Mouse (Mus musculus): ENCODE results near the gene Olfr1411. TPM values are rescaled to one million over a fixed set of nuclear protein-coding genes. Genes with fewer than 3 reads are reported as not detected.

Olfr1411 gene
- total and polyA plus RNA-seq, 3 experiments, result not detected

DNA sequence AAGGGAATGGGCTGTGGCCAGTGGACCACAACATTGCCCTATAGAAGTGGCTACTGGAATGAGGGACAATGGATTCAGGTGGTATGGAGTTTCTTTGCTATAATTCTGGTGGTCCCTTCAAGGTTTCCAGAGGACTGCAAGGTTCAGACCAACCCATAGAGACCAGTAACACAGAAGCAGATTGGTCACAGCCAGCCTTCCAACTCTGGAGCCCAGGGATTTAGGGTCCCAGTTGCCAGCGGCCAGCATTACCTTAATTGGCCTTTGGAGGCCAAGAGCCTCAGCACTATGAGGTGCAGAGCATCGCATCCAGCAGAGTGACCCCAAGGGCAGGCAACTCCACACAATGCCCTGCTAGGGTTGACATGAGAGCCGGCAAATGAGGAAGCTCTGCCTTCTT is 23.2 kb upstream of the Olfr1411 start, which contains the start of gene Olfr1413:
Gene Olfr1413, plus strand, starts transcription at position 301 of the 400 bp plus-strand sequence.
- Histone ChIP-seq H3K79me2 (ENCODE audit: control insufficient read depth, insufficient read depth, low read length, poor library complexity) (no peaks in the 10 kb centered on the region), H3K27me3 (ENCODE audit: control insufficient read depth in 1 of 2, insufficient read depth in 2 of 2, low read length in 2 of 2) (no peaks in the 10 kb centered on the region; a peak in 1 of 4 replicates), H3K4me1 (ENCODE audit: control insufficient read depth in 1 of 2, insufficient read depth in 2 of 2, low read length in 2 of 2) (no peaks in the 10 kb centered on the region), H3K4me3 (ENCODE audit: control insufficient read depth in 1 of 2, insufficient read depth in 1 of 2, low read depth in 2 of 2, low read length in 2 of 2) (no peak within 1 kb of the TSS), H3K9me3 (replicated peaks; ENCODE audit: insufficient read depth, low read length) (no peaks in the 10 kb centered on the region), H3K36me3 (ENCODE audit: control insufficient read depth in 1 of 2, insufficient read depth in 2 of 2, low read length in 2 of 2) (no peaks in the 10 kb centered on the region), H3K27ac (ENCODE audit: control insufficient read depth, low read depth, low read length) (no peak within 1 kb of the TSS), H3K9ac (ENCODE audit: control insufficient read depth, low read depth, low read length, poor library complexity, severe bottlenecking) (no peak within 1 kb of the TSS)
- no peak for DNase-seq (ENCODE audit: low read depth, low spot score)
- TF ChIP-seq ETS1 (IDR thresholded peaks at IDR 0.05; ENCODE audit: low read depth, low read length) (no peak), CTCF (IDR thresholded peaks at IDR 0.05 in 2 of 3, conservative IDR thresholded peaks at IDR 0.05 in 1 of 3; ENCODE audit: control insufficient read depth in 1 of 3, insufficient read depth in 1 of 3, low read depth in 2 of 3, low read length in 3 of 3, poor library complexity in 1 of 3, severe bottlenecking in 1 of 3) (no peak), CHD1 (IDR thresholded peaks at IDR 0.05; ENCODE audit: low read depth, low read length) (no peak), MAFK (IDR thresholded peaks at IDR 0.05; ENCODE audit: borderline replicate concordance, low read depth, low read length) (no peak), ELF1 (IDR thresholded peaks at IDR 0.05; ENCODE audit: low read depth, low read length) (no peak)

DNA sequence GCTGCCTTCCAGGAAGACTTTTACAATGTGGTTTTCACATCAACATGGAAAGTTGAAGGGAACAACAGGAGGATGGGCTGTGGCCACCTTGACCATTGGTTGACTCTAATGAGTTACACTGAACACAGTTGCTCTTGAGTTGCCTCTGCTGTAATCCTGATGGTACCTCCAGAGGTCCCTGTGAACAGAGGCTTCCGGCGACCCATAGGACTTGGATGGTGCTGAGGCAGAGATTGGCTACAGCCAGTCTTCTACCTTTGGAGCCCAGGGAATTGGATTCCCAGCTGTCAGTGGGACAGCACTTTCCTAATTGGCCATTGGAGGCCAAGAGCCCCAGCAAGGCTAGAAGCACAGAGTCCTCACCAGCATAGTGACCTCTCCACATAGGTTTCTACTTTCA is 8.7 kb upstream of the Olfr1411 start, which contains the start of gene Olfr1412:
Gene Olfr1412, plus strand, starts transcription at position 301 of the 400 bp plus-strand sequence.
- Histone ChIP-seq H3K4me1 (ENCODE audit: control insufficient read depth in 1 of 2, insufficient read depth in 2 of 2, low read length in 2 of 2) (no peaks in the 10 kb centered on the region), H3K9me3 (replicated peaks; ENCODE audit: insufficient read depth, low read length) (no peaks in the 10 kb centered on the region), H3K27ac (ENCODE audit: control insufficient read depth, low read depth, low read length) (no peak within 1 kb of the TSS), H3K27me3 (ENCODE audit: control insufficient read depth in 1 of 2, insufficient read depth in 2 of 2, low read length in 2 of 2) (no peaks in the 10 kb centered on the region; a peak in 1 of 4 replicates), H3K79me2 (ENCODE audit: control insufficient read depth, insufficient read depth, low read length, poor library complexity) (no peaks in the 10 kb centered on the region), H3K9ac (ENCODE audit: control insufficient read depth, low read depth, low read length, poor library complexity, severe bottlenecking) (no peak within 1 kb of the TSS), H3K36me3 (ENCODE audit: control insufficient read depth in 1 of 2, insufficient read depth in 2 of 2, low read length in 2 of 2) (no peaks in the 10 kb centered on the region), H3K4me3 (ENCODE audit: control insufficient read depth in 1 of 2, insufficient read depth in 1 of 2, low read depth in 2 of 2, low read length in 2 of 2) (no peak within 1 kb of the TSS)
- TF ChIP-seq HCFC1 (IDR thresholded peaks at IDR 0.05; ENCODE audit: low read depth, low read length), result no peak
- no peak for TF ChIP-seq BHLHE40 (IDR thresholded peaks at IDR 0.05; ENCODE audit: borderline replicate concordance, low read depth, low read length)
- TF ChIP-seq GABPA (IDR thresholded peaks at IDR 0.05; ENCODE audit: low read depth, low read length), result no peak
- no peak for TF ChIP-seq MYB (IDR thresholded peaks at IDR 0.05; ENCODE audit: low read depth, low read length)
- no peak for TF ChIP-seq CHD1 (IDR thresholded peaks at IDR 0.05; ENCODE audit: low read depth, low read length)
- no peak for TF ChIP-seq EP300 (IDR thresholded peaks at IDR 0.05; ENCODE audit: low read depth in 1 of 2, low read length in 2 of 2)
- TF ChIP-seq TCF12 (IDR thresholded peaks at IDR 0.05; ENCODE audit: low read depth, low read length), result no peak
- TF ChIP-seq GATA1 (IDR thresholded peaks at IDR 0.05; ENCODE audit: low read depth, low read length), result no peak
- no peak for TF ChIP-seq NELFE (IDR thresholded peaks at IDR 0.05; ENCODE audit: low read depth, low read length)
- TF ChIP-seq MAZ (IDR thresholded peaks at IDR 0.05; ENCODE audit: low read depth, low read length), result no peak
- no peak for TF ChIP-seq MEF2A (IDR thresholded peaks at IDR 0.05; ENCODE audit: extremely low read depth, insufficient replicate concordance, low read depth, low read length, poor library complexity, severe bottlenecking)
- no peak for TF ChIP-seq POLR2A (IDR thresholded peaks at IDR 0.05; ENCODE audit: control insufficient read depth in 1 of 2, insufficient read depth in 1 of 2, low read depth in 1 of 2, low read length in 2 of 2, poor library complexity in 1 of 2)
- no peak for TF ChIP-seq CTCF (IDR thresholded peaks at IDR 0.05 in 2 of 3, conservative IDR thresholded peaks at IDR 0.05 in 1 of 3; ENCODE audit: control insufficient read depth in 1 of 3, insufficient read depth in 1 of 3, low read depth in 2 of 3, low read length in 3 of 3, poor library complexity in 1 of 3, severe bottlenecking in 1 of 3)
- no peak for TF ChIP-seq USF2 (IDR thresholded peaks at IDR 0.05; ENCODE audit: borderline replicate concordance in 1 of 2, insufficient read depth in 1 of 2, low read depth in 1 of 2, low read length in 2 of 2)
- TF ChIP-seq TAL1 (IDR thresholded peaks at IDR 0.05; ENCODE audit: low read length), result no peak
- TF ChIP-seq TBP (IDR thresholded peaks at IDR 0.05; ENCODE audit: low read depth, low read length), result no peak
- TF ChIP-seq ZKSCAN1 (IDR thresholded peaks at IDR 0.05; ENCODE audit: low read depth, low read length), result no peak
- TF ChIP-seq SMC3 (IDR thresholded peaks at IDR 0.05; ENCODE audit: low read depth, low read length), result no peak
- TF ChIP-seq E2F4 (IDR thresholded peaks at IDR 0.05; ENCODE audit: borderline replicate concordance, low read depth, low read length), result no peak
- DNase-seq (ENCODE audit: low read depth, low spot score), result no peak
